Mouse (Mus musculus) layer of hippocampus, adult 2 months (tissue): Measurements from ENCODE around the gene Baiap2l1. TPM values are rescaled to one million over a fixed set of nuclear protein-coding genes. Genes with fewer than 3 reads are reported as not detected.
A peak's percentile ranks its signal among the peaks of the same experiment; 100 is the strongest.
"Not testable (repeated sequence)": the region's sequence is repeated elsewhere in the genome, so short reads cannot be mapped to it uniquely, and the experiment has no call there.

Experiments used
- DNase-seq, 2 experiments: peaks; one replicate each; pipeline ENCODE4 v3.0.0; 2022; ENCODE audit warnings: low spot score in 2 of 2
- H3K27ac ChIP-seq: fragments of 200-600 bp; 2 replicates; pipeline ENCODE4 v1.8.1; 2022
- H3K4me3 ChIP-seq: fragments of 200-600 bp; 2 replicates; pipeline ENCODE4 v1.8.1; 2022; ENCODE audit warnings: mild to moderate bottlenecking
- CTCF ChIP-seq: fragments of 200-600 bp; conservative IDR thresholded peaks from 2 replicates; pipeline ENCODE4 v1.8.1; 2022; ENCODE audit warnings: antibody characterized with exemption, mild to moderate bottlenecking, moderate library complexity
- long read RNA-seq, 2 experiments: library from polyadenylated mRNA; stranded (forward); transcript quantifications; one replicate each; pipeline ENCODE4 v2.0.0; 2021; ENCODE audit warnings: borderline mapping rate in 2 of 2
- total RNA-seq, 2 experiments: library from RNA; stranded (reverse); gene quantifications; 2 replicates each; pipeline ENCODE4 v1.2.3; 2021

Gene Baiap2l1
- total RNA-seq, result under 1 TPM; 0.46 to 0.49 TPM
- long read RNA-seq, experiment 1, result 0 reads
- long read RNA-seq, experiment 2, result 0 reads

DNA sequence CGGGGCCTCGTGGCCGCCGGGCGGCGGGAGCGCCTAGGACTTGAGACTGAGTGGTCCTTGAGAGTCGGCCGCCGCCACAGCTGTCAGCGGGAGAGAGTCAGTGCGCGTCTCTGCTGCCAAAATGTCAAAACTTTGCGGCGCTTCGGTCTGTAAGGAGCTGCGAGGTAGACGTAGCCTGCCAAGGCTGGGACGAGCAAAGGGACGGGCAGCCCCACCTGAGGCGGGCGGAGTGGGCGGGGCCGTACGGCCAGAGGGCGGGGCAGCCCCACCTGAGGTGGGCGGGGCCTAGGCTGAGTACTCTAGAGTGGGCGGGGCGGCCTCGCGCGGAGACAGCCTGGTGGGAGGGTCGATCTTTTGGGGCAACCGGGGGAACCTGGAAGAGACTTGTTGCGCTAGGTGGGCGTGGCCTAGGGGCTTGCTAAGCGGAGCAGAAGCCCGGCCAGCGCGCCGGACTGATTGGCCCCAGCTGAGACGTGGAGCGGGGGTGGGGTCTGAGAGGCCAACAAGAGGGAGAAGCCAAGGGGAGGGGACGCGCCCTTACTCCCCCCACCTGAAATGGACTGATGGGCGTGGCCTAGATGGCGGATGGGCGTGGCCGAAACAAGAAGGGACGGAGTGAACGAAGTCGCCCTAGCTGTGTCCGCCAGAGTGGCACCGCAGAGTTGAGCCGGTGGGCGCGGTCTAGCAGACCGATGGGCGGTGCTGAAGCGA lies at the start of gene Baiap2l1:
Gene Baiap2l1 (minus strand): TSS at position 232 of the 711 bp plus-strand sequence.
- Histone ChIP-seq H3K27ac (no peak within 1 kb of the TSS), H3K4me3 (peak within 1 kb of the TSS; percentile 52)
- TF ChIP-seq CTCF, result no peak
- peak; percentile 5 to 10 for DNase-seq

DNA sequence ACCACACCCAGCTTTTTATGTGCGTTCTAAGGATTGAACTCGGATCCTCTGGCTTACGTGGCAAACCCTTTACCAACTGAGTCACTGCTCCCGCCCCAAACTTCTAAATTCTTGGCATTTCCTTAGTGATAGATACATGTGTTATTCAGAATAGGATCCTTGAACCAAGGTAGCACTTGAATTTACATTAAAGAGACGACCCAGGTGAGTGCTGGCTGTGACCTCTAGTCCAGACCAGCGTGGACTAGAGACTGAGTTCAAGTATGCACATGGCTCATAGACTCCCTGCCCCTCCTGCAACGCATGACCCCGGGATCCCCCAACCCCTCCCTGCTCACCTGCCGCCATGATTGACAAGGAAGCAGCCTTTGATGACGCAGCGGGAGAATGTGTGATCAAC lies 48.3 kb upstream of the Baiap2l1 start:
- no peak overlapping the region for H3K27ac ChIP-seq
- H3K4me3 ChIP-seq, result no peak overlapping the region
- no peak for DNase-seq
- no peak for TF ChIP-seq CTCF

DNA sequence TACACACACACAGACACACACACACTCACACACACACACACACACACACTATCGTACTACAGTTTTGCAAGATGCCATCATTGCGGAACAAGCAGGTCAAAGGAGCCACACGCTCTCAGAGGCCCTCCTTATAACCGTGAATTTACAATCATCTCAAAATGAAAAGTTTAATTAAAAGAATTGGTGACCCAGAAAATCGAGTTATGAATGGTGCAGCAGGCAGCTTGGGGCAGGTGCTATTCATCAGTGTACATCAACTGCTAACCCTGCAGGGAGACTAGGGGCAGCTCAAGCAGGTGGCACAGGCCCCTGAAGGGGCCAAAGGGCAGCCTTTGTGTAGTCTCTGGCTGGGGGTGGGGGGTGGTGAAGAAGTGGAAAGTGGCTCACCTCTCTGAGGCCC lies 42.9 kb upstream of the Baiap2l1 start:
- Histone ChIP-seq H3K27ac (no peak overlapping the region), H3K4me3 (no peak overlapping the region)
- no peak for DNase-seq
- TF ChIP-seq CTCF, result no peak

DNA sequence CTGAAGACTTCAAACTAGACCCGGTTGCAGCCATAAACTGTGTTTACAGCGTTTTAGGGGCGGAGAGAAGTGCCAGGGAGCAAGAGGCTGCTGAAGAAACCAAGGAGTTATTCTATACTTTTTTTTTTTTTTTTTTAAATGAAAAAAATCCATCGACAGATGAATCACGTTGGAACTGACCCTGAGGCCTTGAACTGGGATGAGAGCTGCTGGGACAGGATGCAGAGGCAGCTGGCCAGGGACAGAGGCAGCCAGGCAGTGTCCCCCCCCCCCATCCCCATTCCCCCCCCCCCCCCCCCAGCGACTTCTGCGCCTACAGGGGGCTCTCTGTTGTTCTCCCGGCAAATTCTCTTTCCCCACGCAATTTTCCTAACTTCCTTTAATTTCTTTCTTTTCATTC lies 39.7 kb upstream of the Baiap2l1 start:
- TF ChIP-seq CTCF, result no peak
- DNase-seq, result no peak
- no peak overlapping the region for H3K27ac ChIP-seq
- no peak overlapping the region for H3K4me3 ChIP-seq

DNA sequence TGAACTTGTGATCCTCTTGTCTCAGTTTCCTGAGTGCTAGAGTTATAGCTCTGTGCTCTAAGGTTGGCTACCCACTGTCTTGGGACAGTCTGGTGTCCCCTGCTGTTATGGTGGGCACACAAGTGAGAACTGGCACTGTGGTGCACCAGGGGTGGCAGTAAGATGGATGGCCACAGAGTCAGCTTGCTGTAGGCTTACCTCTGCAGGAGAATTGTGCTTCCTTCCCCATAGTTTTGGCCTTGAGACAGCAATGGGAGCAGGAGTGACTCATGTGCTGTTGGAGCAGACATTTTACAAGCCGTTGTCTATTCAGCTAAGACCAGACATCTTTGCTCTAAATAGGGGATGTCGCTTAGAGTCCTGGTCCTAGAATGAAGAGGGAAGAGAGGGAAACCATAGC lies 36.2 kb upstream of the Baiap2l1 start:
- no peak overlapping the region for H3K27ac ChIP-seq
- TF ChIP-seq CTCF, result no peak
- DNase-seq, result no peak
- no peak overlapping the region for H3K4me3 ChIP-seq

DNA sequence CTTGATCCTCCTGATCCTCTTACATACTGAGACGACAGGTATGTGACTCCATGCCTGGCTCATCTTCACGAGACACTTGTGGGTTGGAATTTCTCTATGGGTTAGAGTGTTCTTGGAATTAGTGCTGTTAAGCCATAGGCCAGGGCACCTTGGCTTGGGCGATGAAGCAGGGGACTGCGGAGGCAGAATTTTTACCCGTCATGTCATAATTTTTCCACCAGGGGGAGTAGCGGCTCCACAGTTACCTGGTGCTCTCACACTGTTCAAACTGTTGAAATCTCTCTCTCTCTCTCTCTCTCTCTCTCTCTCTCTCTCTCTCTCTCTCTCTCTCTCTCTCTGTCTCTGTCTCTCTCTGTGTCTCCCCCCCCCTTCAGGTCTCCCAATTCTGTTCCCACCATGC lies 29.9 kb upstream of the Baiap2l1 start:
- Histone ChIP-seq H3K4me3 (no peak overlapping the region), H3K27ac (no peak overlapping the region)
- TF ChIP-seq CTCF, result peak; percentile 78
- DNase-seq, result peak; percentile 32 to 66

DNA sequence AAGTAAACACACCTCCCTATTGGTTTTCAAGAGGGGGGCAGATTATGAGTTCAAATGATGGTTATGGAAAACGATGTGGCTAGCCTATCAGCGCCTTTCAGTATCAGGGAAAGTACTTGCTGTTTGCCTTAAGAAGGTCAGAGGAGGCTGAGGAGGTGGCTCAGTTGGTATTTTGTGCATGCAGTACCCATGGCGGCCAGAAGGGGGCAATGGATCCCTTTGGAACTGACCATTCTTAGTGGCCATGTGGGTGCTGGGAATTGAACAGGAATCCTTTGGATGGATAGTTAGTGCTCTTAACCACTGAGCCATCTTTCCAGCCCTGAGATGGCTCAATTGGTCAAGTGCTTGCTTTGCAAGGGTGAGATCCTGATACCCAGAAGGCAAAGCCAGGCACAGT lies 26.0 kb upstream of the Baiap2l1 start:
- TF ChIP-seq CTCF, result peak; percentile 67
- Histone ChIP-seq H3K27ac (no peak overlapping the region), H3K4me3 (no peak overlapping the region)
- DNase-seq, result no peak

DNA sequence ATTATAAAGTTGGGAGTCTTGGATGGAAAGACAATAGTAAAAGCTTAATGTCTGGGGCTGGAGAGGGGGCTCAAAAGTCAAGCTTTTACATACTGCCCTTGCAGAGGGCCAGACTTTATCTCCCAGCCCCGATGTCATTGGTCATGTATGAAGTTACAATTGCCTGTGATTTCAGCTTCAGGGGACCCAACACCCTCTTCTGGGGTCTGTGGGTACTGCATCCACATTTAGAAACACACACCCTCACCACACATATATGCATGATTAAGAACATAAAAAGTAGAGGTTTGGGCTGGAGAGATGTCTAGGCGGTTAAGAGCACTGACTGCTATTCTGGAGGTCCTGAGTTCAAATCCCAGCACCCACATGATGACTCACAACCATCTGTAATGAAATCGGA lies 23.9 kb upstream of the Baiap2l1 start:
- TF ChIP-seq CTCF, result peak; percentile 64
- H3K27ac ChIP-seq, result no peak overlapping the region
- no peak overlapping the region for H3K4me3 ChIP-seq
- no peak for DNase-seq

DNA sequence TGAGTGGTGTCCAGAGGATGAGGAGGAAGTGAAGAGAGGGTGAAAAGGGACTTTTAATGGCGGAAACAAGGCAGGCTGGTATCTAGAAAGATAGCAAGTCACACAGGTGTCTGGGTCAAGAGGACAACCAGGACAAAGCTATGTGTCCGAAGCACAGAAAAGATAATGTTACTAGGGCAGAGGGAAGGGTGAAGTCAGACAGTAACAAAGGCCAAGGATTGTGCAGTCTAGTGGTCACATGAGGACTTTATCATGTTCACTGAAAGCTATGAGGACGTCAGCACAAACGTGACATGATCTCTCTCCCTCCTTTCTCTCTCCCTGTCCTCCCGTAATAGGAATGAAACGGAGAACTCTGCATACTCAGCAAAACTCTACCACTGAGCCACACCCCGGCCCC lies 22.8 kb upstream of the Baiap2l1 start:
- Histone ChIP-seq H3K27ac (no peak overlapping the region), H3K4me3 (no peak overlapping the region)
- no peak for DNase-seq
- TF ChIP-seq CTCF, result no peak

DNA sequence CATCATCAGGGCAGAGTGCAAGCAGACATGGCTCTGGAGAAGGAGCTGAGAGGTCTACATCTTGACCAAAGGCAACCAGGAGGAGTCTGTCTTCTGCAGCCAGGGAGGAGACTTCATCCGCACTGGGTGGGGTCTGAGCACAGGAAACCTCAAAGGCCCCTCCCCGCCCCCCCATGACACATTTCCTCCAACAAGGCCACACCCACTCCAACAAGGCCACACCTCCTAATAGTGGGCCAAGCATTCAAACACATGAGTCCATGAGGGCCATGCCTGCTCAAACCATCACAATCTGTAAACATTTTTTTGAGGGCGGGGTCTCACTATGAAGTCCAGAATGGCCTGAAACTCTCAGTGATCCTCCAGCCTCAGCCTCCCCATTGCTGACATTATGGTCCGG lies 21.5 kb upstream of the Baiap2l1 start:
- TF ChIP-seq CTCF, result no peak
- no peak for DNase-seq
- no peak overlapping the region for H3K4me3 ChIP-seq
- no peak overlapping the region for H3K27ac ChIP-seq

DNA sequence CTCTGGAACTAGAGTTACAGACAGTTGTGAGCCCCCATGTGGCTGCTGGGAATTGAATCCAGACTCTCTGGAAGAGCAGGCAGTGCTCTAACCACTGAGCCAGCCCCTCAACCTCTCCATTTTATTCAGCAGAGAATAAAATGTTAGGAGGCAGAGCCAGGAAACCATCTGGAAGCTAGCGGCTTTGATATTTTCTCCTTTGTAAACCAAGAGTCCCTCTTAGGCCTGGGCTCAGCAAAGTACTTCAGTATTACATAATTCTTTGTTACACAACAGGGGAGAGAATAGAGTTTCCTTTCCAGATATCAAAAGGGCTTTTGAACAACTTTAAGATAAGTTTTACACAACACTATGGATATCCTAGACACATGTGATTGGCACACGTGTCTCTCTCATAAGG lies 15.0 kb upstream of the Baiap2l1 start:
- Histone ChIP-seq H3K27ac (0 out of 2 replicates have a peak overlapping the region, but pooled peaks have one; percentile 36), H3K4me3 (no peak overlapping the region)
- DNase-seq, result no peak
- no peak for TF ChIP-seq CTCF

DNA sequence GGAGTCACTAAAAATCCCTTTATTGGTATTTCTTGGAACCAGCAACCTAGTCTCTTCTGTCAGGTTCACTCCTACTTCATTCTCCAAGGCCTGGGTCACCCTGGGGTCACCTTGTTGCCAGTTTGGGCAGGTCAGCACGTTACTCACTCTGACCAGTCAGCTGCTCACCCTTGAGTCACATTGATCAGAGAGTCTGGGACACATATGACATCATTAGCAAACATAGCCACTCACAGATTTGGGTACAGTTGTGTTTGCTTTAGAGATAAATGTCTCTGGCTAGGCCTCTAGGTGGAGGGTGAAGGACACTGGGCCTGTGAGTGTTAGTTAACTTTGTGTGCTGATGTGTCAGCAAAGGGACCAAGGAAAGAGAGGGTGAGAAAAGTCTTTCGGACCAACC lies 14.3 kb upstream of the Baiap2l1 start:
- no peak for TF ChIP-seq CTCF
- Histone ChIP-seq H3K4me3 (no peak overlapping the region), H3K27ac (no peak overlapping the region)
- no peak for DNase-seq

DNA sequence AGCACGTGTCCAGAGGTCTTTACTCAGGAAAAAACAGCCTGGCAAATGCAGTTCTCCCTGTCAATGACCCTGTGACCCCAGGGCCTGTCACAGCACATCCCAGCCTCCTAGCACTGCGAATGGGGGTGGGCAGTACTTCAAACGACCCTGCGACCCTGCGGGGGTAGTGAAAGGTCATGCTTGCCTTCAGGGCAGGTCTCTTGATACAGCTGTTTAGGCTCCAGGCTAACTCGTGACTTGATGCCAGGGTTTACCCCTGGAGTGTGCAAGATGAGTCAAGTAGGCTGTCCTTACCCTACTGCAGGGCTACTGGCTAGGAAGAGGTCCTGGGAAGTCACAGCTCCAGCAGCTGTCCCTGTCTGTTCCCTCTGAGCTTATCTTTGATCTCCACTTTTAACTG lies 13.1 kb upstream of the Baiap2l1 start:
- no peak for TF ChIP-seq CTCF
- no peak for DNase-seq

DNA sequence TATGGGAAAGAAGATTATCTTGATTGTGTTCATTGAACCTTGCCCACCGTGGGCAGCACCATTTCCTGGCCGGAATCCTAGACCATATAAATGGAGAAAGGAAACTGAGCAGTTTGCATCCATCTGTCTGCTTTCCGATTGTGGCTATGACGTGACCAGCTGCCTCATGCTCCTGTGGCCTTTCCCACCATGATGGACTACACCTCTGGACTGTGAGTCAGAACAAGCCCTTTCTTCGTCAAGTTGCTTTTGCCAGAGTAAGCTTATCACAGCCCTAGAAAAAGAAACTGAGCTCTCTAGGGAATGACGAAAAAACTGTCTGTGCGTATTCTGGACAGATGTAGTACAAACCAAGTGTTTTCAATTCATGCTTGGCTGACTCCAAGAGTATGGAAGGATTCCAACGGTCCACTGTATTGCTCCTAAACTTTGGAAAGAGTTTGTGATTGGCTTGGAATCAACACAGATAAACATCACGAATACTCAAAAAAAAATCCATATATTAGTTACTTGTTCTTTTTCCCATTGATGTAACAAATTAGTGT lies 10.8 kb upstream of the Baiap2l1 start:
- DNase-seq, result no peak
- H3K4me3 ChIP-seq, result no peak overlapping the region
- TF ChIP-seq CTCF, result no peak
- no peak overlapping the region for H3K27ac ChIP-seq

More for the DNA sequence above, 13.1 kb upstream of the Baiap2l1 start:
- Histone ChIP-seq H3K4me3 (no peak overlapping the region), H3K27ac (no peak overlapping the region)

DNA sequence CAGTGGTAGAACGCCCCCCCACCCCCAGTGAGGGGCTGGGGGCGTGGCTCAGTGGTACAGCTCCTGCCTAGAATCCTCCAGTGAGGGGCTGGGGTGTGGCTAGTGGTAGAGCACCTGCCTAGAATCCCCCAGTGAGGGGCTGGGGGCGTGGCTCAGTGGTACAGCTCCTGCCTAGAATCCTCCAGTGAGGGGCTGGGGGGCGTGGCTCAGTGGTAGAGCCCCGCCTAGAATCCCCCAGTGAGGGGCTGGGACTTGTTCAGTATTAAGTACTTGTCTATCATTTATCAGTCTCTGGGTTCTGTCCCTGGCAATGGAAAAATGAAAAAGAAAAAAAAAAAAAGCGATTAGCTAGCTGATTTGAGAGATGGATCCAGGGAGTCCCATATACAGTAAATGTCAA lies 8.6 kb upstream of the Baiap2l1 start:
- not testable (repeated sequence) for H3K27ac ChIP-seq, H3K4me3 ChIP-seq, DNase-seq
